Mouse (Mus musculus) splenic B cell, adult 2 months (primary cell): ENCODE measurements at regions not wholly inside any gene's neighbourhood (a gene's known extent, or its start where the extent isn't known, plus 50 kb on each side); places are given as distances from the start of the nearest gene placed in this dataset.
"Not testable (repeated sequence)": the region's sequence is repeated elsewhere in the genome, so short reads cannot be mapped to it uniquely, and the experiment has no call there.

Experiments
- DNase-seq: peaks from one replicate; pipeline ENCODE4 v3.0.0-alpha.2; 2011; ENCODE audit warnings: low read depth, low spot score
- H3K27me3 ChIP-seq: 2 replicates; pipeline ENCODE4 v1.6.1; 2012; ENCODE audit warnings: mild to moderate bottlenecking, low read length, moderate library complexity, mixed read lengths; ENCODE audit not compliant: control insufficient read depth, poor library complexity, insufficient read depth, severe bottlenecking
- H3K36me3 ChIP-seq: 2 replicates; pipeline ENCODE4 v1.6.1; 2012; ENCODE audit warnings: mild to moderate bottlenecking, low read length, moderate library complexity, mixed read lengths; ENCODE audit not compliant: control insufficient read depth, poor library complexity, insufficient read depth, severe bottlenecking

DNA sequence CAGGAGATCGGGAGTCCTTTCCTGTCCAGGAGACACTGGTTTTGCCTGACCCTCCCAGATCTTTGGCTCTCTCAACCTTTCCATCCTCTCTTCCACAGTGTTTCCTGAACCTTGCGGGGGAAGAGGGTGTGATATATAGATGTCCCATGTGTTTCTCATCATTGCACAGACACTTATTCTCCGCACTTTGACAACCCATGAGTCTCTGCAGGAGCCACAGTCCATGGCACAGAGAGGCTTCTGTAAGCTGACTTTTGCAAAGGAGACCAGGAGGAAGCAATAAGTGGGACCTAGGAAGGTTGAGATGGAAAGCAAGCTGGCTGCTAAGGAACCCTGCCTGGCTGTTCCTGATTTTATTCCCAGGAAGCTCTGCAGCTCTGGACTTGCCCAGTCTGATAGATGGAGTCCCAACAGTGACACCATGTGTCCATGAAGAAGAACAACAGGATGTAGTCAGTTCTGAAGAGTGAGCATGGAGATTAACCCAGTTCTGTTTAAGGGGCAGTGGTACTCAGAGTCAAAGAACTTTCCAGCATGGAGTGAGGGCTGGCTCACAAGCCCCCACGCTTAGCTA, 201.4 kb upstream of the Castor2 start:
- H3K36me3 ChIP-seq: no peaks in the 10 kb centered on the region

GRCm38 (mm10) chr5:133890728-133891127, 208.8 kb upstream of the Castor2 start:
- no peak for DNase-seq
- no peaks in the 10 kb centered on the region for H3K36me3 ChIP-seq
- no peaks in the 10 kb centered on the region for H3K27me3 ChIP-seq

More for the DNA sequence above, 201.4 kb upstream of the Castor2 start:
- H3K27me3 ChIP-seq: no peaks in the 10 kb centered on the region
- no peak for DNase-seq

GRCm38 (mm10) chr5:133889841-133890240, 209.7 kb upstream of the Castor2 start:
- Histone ChIP-seq H3K36me3 (no peaks in the 10 kb centered on the region), H3K27me3 (no peaks in the 10 kb centered on the region)
- no peak for DNase-seq

GRCm38 (mm10) chr5:133885507-133885906, 214.0 kb upstream of the Castor2 start:
- H3K27me3 ChIP-seq: no peaks in the 10 kb centered on the region
- H3K36me3 ChIP-seq: no peaks in the 10 kb centered on the region
- no peak for DNase-seq

DNA sequence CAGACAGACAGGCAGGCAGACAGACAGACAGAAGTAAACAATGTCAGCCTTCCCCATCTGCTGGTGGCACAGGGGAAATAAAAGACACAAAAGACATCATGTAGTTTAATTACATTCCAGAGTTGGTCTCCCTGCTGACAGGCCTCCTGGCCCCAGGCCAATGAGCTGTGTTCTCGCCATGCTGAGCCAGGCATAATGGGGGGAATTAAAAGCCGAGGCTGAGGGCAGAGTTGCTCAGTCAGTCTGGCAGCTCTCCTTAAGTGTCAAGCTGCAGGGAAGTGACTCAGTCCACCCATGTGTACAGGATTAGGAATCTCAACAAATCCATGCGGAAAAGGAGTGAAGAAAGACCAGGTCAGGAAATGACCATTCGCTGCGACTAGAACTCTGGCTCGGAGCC, 214.5 kb upstream of the Castor2 start:
- Histone ChIP-seq H3K27me3 (no peaks in the 10 kb centered on the region), H3K36me3 (no peaks in the 10 kb centered on the region)
- DNase-seq: no peak

GRCm38 (mm10) chr5:133884593-133884992, 214.9 kb upstream of the Castor2 start:
- Histone ChIP-seq H3K36me3 (no peaks in the 10 kb centered on the region), H3K27me3 (no peaks in the 10 kb centered on the region)
- no peak for DNase-seq

- no peaks in the 10 kb centered on the region for H3K27me3 ChIP-seq
- DNase-seq: no peak
- no peaks in the 10 kb centered on the region for H3K36me3 ChIP-seq
These were observed 255.0 kb upstream of the Castor2 start for GRCm38 (mm10) chr5:133844483-133844882.

DNA sequence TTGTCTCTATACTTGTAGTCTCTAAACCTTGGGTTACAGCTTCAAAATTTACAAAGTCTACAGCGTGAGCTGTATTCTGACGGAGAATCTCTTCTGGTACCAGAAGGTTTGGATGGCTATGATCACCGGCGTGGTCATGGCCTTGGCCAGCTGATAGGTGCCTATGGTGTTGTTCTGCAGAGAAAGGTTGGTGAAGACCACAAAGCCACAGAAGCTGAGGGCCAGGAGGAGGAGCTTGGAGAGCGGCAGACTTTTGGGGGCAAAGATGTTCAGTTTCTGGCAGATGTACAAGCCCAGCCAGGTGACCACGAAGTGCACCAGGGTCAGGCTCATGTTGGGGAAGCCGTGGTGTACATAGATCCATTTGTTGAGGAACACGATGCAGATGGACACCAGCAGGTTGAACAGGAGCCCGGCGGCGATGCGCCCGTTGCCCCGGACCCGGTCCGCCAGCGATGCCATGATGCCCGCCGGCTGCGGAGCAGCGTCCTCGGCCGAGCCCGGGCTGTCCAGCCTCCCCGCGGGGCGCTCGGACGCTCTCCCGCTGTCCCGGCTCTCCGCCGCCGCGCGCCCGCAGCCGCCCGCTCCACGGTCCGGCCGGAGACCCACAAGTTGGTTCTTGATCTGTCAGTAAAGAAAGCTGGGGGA, 257.3 kb upstream of the Castor2 start:
- not testable (repeated sequence) for DNase-seq, H3K36me3 ChIP-seq, H3K27me3 ChIP-seq

DNA sequence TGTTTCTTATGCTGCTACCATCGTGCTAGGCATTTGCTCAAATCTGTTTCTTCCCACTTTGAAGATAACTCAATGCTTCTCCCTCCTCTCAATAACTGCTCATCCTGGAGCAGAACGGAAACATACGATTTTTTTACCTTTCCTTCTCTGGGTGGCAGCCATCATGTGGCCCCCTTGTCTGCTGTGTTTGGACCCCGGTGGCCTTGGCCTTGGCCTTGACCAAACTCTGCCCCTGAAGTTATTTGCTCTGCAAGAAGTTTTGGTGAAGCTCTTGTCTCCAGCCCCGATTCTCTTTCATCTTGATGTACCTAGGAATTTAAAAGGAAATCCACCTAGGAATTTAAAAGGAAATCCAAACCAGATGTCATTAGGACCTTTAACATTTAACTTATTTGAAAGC, 261.2 kb upstream of the Castor2 start:
- H3K36me3 ChIP-seq: no peaks in the 10 kb centered on the region
- no peak for DNase-seq

GRCm38 (mm10) chr5:133833217-133833616, 266.3 kb upstream of the Castor2 start:
- no peaks in the 10 kb centered on the region for H3K27me3 ChIP-seq
- no peak for DNase-seq
- H3K36me3 ChIP-seq: no peaks in the 10 kb centered on the region

More for the DNA sequence above, 261.2 kb upstream of the Castor2 start:
- H3K27me3 ChIP-seq: no peaks in the 10 kb centered on the region

DNA sequence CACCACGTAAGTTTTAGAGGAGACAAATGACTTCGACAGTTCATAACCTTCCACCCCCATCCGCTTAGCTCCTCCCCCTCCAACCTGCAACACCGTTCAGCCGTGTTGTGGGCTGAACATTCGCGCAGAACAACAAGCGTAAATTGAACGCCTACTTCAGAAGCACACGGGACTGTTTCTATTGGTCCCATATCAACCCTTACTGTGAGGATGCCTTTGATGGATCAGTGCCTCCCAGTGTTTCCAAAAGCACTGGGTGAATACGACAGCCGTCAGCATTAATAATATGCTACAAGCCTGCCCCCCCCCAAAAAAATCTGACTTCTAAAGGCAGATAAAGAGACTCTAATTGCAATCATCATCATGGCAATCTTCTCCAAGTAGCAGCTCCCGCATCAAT, 271.3 kb upstream of the Castor2 start:
- no peaks in the 10 kb centered on the region for H3K27me3 ChIP-seq
- H3K36me3 ChIP-seq: no peaks in the 10 kb centered on the region
- DNase-seq: no peak

DNA sequence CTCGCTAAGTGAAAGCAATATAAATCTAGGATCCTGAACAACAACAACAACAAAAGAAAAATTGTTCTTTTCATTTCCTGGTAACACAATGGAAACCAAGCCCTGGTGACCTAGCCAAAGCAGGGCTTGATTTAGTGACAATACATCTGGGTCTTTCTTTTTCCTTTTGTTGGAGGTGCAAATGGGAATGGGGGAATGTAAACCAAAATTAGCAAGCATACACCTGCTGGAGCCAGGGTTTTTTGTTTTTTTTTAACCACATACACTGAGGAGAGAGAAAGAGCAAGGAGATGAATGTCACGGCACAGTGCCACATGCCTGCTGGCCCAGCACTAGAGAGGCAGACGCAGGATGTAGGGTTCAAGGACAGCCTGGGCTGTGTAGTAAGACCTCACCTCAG, 275.6 kb upstream of the Castor2 start:
- no peak for DNase-seq
- Histone ChIP-seq H3K27me3 (no peaks in the 10 kb centered on the region), H3K36me3 (no peaks in the 10 kb centered on the region)

GRCm38 (mm10) chr5:133821273-133821672, 278.2 kb upstream of the Castor2 start:
- Histone ChIP-seq H3K36me3 (no peaks in the 10 kb centered on the region), H3K27me3 (no peaks in the 10 kb centered on the region)
- DNase-seq: no peak

- H3K27me3 ChIP-seq: no peaks in the 10 kb centered on the region
- DNase-seq: no peak
- H3K36me3 ChIP-seq: no peaks in the 10 kb centered on the region
These were observed 284.0 kb upstream of the Castor2 start for GRCm38 (mm10) chr5:133815462-133815861.

- DNase-seq: no peak
- Histone ChIP-seq H3K27me3 (no peaks in the 10 kb centered on the region), H3K36me3 (no peaks in the 10 kb centered on the region)
These were observed 285.1 kb upstream of the Castor2 start for GRCm38 (mm10) chr5:133814436-133814835.

GRCm38 (mm10) chr5:133812216-133812615, 287.3 kb upstream of the Castor2 start:
- no peaks in the 10 kb centered on the region for H3K27me3 ChIP-seq
- no peaks in the 10 kb centered on the region for H3K36me3 ChIP-seq
- no peak for DNase-seq
